Mouse (Mus musculus) forebrain, embryonic 15.5 days (tissue): Measurements from ENCODE around the gene Vps45. TPM values are rescaled to one million over a fixed set of nuclear protein-coding genes. Genes with fewer than 3 reads are reported as not detected.

ENCODE experiments used
- ATAC-seq: fragments of 200-750 bp; cut with Nextera tagmentation; replicated peaks from 2 replicates; pipeline ENCODE4 v1.8.0; 2017; ENCODE audit warnings: mild to moderate bottlenecking, moderate TSS enrichment, moderate library complexity
- H3K27ac ChIP-seq: fragments of 300-500 bp; sonication (generic); replicated peaks from 2 replicates; pipeline ENCODE4 v1.5.1; 2015; ENCODE audit warnings: mild to moderate bottlenecking, inconsistent platforms
- H3K27me3 ChIP-seq: fragments of 300-500 bp; sonication (generic); 2 replicates; pipeline ENCODE4 v1.6.1; 2015; ENCODE audit warnings: inconsistent platforms
- H3K36me3 ChIP-seq: fragments of 300-500 bp; sonication (generic); 2 replicates; pipeline ENCODE4 v1.6.1; 2015; ENCODE audit warnings: mild to moderate bottlenecking, inconsistent platforms
- H3K4me1 ChIP-seq: fragments of 300-500 bp; sonication (generic); 2 replicates; pipeline ENCODE4 v1.6.1; 2015; ENCODE audit warnings: inconsistent platforms
- H3K4me2 ChIP-seq: fragments of 300-500 bp; sonication (generic); replicated peaks from 2 replicates; pipeline ENCODE4 v1.6.1; 2015; ENCODE audit warnings: mild to moderate bottlenecking, inconsistent platforms
- H3K4me3 ChIP-seq: fragments of 300-500 bp; sonication (generic); 2 replicates; pipeline ENCODE4 v1.5.1; 2015; ENCODE audit warnings: mild to moderate bottlenecking, inconsistent platforms
- H3K9ac ChIP-seq: fragments of 300-500 bp; sonication (generic); replicated peaks from 2 replicates; pipeline ENCODE4 v1.6.1; 2015; ENCODE audit warnings: mild to moderate bottlenecking, inconsistent platforms
- H3K9me3 ChIP-seq: fragments of 300-500 bp; sonication (generic); 2 replicates; pipeline ENCODE4 v1.6.1; 2016; ENCODE audit warnings: inconsistent platforms
- WGBS: fragments of 180-500 bp; shearing (Covaris S2); methylation state at CpG from one replicate; pipeline ENCODE4 v1.1.7; 2015; ENCODE audit warnings: mixed read lengths; 5-methylcytosine and 5-hydroxymethylcytosine counted together
- polyA plus RNA-seq: library from polyadenylated mRNA; unstranded; fragments of >200 nt; fragmentation: Nextera tagmentation; extraction: Ambion mirVana; gene quantifications from 2 replicates; pipeline ENCODE4 v1.2.1, GENCODE M21; 2015

Vps45 gene
- polyA plus RNA-seq, 1 experiment from 2014 or later, result 65.6 TPM

DNA sequence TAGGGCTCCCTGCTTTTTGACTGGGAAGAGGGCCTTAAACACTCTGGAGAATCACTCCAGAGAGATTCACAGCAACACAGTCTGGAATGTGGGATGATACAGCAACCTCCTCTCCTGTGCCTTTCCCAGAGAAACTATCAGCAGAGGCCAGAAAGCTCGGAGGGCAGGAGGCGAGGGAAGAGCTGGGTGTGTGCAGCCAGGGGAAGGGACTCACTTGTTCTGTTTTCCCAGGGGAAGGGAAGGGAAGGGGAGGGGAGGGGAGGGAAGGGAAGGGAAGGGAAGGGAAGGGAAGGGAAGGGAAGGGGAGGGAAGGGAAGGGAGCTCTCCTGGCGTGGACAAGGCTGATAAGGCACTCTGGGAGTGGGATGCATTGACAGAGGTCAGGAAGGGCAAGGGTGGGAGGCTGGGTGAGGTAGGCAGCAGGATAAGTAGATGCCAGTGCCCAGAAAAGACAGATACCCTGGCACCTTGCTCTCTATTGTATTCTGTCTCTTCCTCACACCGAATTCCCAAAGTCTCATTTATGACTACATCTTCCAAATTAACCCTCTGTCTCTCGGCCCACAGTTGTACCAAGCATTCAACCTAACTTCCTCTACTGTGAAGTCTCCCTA, 65.2 kb downstream of the Vps45 start:
- no peaks in the 10 kb centered on the region for H3K27me3 ChIP-seq
- ATAC-seq, result no peak
- H3K4me1 ChIP-seq, result peaks cover 49% of the 10 kb centered on the region
- H3K9me3 ChIP-seq, result no peaks in the 10 kb centered on the region
- peak overlapping the region; percentile 82 for H3K4me3 ChIP-seq
- H3K36me3 ChIP-seq, result peaks cover 41% of the 10 kb centered on the region
- peak overlapping the region; percentile 98 for H3K27ac ChIP-seq
- H3K9ac ChIP-seq, result peak overlapping the region; percentile 97
- 29% methylated on average over 5 of the region's 5 CpGs for WGBS
- peak overlapping the region; percentile 79 for H3K4me2 ChIP-seq

DNA sequence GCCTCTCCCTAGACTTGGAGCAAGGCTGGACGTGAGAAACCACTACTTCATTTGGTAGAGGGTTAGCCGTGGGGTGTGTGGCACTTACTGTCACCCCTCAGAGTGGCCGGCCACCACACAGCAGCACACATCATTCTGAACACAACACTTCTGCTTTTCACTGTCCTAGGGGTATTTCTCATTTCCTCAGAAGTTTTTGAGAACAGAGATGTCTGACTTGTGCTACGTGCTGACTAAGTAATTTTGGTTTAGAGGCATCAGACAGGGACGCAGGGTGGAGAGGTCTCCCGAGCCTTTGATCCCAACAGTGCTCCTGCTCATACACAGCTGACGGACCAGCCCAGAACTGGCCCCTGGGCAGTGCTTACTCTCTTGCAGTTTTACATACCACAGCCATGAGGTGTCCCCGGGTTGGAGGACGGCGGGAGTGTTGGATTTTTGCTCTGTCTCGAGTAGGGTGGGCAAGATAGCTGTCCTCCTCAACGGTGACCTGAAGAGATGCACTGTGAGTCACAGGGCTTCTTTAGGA, 67.8 kb downstream of the Vps45 start:
- 89% methylated on average over 12 of the region's 12 CpGs for WGBS
- Histone ChIP-seq H3K27ac (no peak overlapping the region), H3K27me3 (no peaks in the 10 kb centered on the region), H3K36me3 (peaks cover 41% of the 10 kb centered on the region), H3K4me1 (peaks cover 47% of the 10 kb centered on the region), H3K9ac (no peak overlapping the region), H3K4me3 (no peak overlapping the region), H3K9me3 (no peaks in the 10 kb centered on the region), H3K4me2 (no peak overlapping the region)
- ATAC-seq, result no peak

DNA sequence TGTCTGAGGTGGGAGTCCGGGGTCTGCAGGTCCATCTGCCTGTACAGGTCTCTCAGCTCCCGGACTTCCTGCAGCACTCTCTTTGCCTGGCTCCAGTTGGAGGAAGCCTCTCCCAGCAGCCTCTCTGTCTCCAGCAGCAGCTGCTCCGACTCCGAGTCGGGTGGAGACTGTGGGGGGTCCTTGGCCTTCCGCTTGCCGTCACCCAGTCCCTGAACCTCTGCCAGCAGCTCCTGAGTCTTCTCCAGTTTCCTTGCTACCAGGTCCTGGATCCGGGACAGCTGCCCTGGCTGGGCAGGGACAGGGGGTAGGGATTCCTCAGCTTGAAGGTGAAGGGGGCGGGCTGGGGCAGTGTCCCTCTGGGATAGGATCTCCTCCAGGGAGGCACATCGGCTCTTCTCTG, 69.3 kb downstream of the Vps45 start:
- ATAC-seq, result no peak
- peaks cover 41% of the 10 kb centered on the region for H3K36me3 ChIP-seq
- no peak overlapping the region for H3K27ac ChIP-seq
- H3K9ac ChIP-seq, result no peak overlapping the region
- H3K9me3 ChIP-seq, result no peaks in the 10 kb centered on the region
- no peak overlapping the region for H3K4me2 ChIP-seq
- H3K4me3 ChIP-seq, result no peak overlapping the region
- H3K4me1 ChIP-seq, result peaks cover 52% of the 10 kb centered on the region
- 55% methylated on average over 10 of the region's 10 CpGs for WGBS
- no peaks in the 10 kb centered on the region for H3K27me3 ChIP-seq

DNA sequence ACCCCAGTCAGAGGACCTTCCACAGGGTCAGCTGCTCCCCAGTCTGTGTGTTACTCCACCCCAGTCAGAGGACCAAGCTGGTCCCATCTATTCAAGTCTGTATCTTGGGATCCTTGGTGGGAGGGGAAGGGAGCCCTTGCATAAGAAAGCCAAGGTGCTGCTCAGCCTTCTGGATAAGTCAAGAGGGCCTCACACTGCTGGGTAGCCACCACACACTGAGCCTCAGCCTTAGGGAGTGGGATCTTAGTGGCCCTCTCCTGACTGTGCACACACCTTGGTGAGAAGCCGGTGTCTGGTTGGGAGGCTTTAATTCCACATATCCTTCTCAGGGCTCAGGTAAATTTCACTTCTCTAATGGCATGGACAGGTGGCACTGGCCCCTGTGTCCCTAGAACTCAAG, 70.1 kb downstream of the Vps45 start:
- no peak for ATAC-seq
- H3K9me3 ChIP-seq, result no peaks in the 10 kb centered on the region
- H3K4me1 ChIP-seq, result peaks cover 44% of the 10 kb centered on the region
- H3K4me3 ChIP-seq, result no peak overlapping the region
- H3K36me3 ChIP-seq, result peaks cover 41% of the 10 kb centered on the region
- H3K27me3 ChIP-seq, result no peaks in the 10 kb centered on the region
- H3K4me2 ChIP-seq, result no peak overlapping the region
- WGBS, result 96% methylated on average over 1 of the region's 1 CpGs
- H3K9ac ChIP-seq, result no peak overlapping the region
- H3K27ac ChIP-seq, result no peak overlapping the region

DNA sequence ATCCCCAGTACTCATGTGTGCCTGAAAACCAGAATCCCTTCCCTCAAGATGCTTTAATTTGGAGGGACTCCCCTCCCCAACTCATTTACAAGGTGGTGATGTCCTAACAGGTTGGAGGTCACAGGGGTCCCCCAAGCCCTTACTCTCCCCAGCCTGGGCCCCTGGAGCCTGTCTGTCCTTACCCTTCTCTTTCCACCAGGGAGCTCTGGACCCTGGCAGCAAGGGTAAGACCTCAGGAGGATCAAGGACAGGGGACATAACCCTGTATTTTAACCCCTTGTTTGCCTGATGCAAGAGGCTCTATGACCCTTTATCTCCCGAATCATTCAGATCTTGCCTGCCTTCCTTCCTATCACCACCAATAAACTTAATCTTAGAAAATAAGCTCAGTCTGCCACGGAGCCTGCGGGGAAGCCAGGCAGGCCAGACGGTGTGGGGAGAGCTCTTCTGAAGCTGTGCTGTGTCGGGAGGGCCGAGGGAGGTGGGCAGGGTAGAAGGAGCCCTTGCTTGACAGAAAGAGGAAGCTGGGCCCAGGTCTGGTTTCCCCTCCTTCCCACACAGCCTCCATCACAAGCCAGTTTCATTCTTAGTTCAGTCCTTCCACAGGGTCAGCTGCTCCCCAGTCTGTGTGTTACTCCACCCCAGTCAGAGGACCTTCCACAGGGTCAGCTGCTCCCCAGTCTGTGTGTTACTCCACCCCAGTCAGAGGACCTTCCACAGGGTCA, 70.7 kb downstream of the Vps45 start:
- Histone ChIP-seq H3K9ac (no peak overlapping the region), H3K9me3 (no peaks in the 10 kb centered on the region), H3K27me3 (no peaks in the 10 kb centered on the region), H3K4me1 (peaks cover 39% of the 10 kb centered on the region), H3K4me2 (no peak overlapping the region), H3K4me3 (no peak overlapping the region), H3K36me3 (peaks cover 40% of the 10 kb centered on the region), H3K27ac (peak overlapping the region; percentile 93; the same call in 1 of the 2 replicates)
- 76% methylated on average over 6 of the region's 6 CpGs for WGBS
- no peak for ATAC-seq

DNA sequence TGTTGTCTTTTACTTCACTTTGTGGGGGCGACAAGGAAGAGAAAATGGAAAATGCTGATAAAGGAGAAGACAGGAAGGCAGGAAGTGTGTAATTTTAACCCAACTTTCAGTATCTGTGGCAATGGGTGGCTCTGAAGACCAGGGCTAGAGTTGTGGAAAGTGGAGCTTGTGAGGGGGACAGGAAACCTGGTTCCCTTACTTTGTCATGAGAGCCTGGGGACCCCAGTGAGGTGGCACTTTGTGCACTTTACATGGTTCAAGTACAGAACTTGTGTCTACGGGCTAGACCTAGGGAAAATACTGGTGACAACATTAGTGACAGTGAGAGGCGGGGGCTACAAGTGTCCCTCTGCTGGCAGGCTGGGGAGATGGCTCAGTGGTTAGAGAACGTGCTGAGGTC, 71.3 kb downstream of the Vps45 start:
- H3K36me3 ChIP-seq, result peaks cover 37% of the 10 kb centered on the region
- peaks cover 33% of the 10 kb centered on the region for H3K4me1 ChIP-seq
- no peak overlapping the region for H3K4me2 ChIP-seq
- H3K27me3 ChIP-seq, result no peaks in the 10 kb centered on the region
- H3K9ac ChIP-seq, result no peak overlapping the region
- 81% methylated on average over 4 of the region's 4 CpGs for WGBS
- H3K27ac ChIP-seq, result peak overlapping the region; percentile 93
- no peak for ATAC-seq
- H3K4me3 ChIP-seq, result no peak overlapping the region
- H3K9me3 ChIP-seq, result no peaks in the 10 kb centered on the region

DNA sequence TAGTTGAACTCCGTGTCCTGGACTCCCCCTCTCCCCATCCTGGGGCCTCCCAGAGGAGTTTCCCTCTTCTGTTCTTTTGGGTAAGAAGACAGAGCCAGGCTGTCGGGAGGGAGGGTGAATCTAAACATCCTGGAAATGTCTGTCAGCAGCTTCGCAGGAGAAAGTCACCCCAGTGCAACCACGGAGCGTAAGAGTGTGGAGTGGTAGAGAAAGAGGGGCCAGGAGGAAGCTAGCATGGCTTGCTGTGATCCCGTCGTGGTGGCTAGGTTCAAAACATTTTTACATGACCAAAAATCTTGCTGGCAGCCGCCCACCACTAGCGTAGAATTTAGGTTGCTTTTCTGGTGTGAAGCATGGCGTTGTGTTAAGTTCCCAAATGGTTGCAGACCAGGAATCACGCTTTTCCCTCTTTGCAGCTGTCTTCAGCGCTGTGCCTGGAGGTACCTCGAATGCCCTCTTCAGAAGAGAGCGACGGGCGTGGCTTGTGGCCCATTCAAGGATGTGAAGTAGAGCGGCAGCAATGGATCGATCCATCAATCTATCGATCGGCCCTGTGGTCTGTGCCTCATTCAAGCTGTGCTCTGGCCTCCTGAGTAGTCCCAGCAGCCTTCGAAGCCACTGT, 72.2 kb downstream of the Vps45 start:
- peaks cover 32% of the 10 kb centered on the region for H3K4me1 ChIP-seq
- WGBS, result 3% methylated on average over 21 of the region's 21 CpGs
- ATAC-seq, result peak; percentile 12; the same call in 1 of the 2 replicates
- peak overlapping the region; percentile 93 for H3K27ac ChIP-seq
- peak overlapping the region; percentile 34 for H3K4me2 ChIP-seq
- peak overlapping the region; percentile 12 for H3K4me3 ChIP-seq
- H3K27me3 ChIP-seq, result no peaks in the 10 kb centered on the region
- peak overlapping the region; percentile 27 for H3K9ac ChIP-seq
- peaks cover 30% of the 10 kb centered on the region for H3K36me3 ChIP-seq
- H3K9me3 ChIP-seq, result no peaks in the 10 kb centered on the region

DNA sequence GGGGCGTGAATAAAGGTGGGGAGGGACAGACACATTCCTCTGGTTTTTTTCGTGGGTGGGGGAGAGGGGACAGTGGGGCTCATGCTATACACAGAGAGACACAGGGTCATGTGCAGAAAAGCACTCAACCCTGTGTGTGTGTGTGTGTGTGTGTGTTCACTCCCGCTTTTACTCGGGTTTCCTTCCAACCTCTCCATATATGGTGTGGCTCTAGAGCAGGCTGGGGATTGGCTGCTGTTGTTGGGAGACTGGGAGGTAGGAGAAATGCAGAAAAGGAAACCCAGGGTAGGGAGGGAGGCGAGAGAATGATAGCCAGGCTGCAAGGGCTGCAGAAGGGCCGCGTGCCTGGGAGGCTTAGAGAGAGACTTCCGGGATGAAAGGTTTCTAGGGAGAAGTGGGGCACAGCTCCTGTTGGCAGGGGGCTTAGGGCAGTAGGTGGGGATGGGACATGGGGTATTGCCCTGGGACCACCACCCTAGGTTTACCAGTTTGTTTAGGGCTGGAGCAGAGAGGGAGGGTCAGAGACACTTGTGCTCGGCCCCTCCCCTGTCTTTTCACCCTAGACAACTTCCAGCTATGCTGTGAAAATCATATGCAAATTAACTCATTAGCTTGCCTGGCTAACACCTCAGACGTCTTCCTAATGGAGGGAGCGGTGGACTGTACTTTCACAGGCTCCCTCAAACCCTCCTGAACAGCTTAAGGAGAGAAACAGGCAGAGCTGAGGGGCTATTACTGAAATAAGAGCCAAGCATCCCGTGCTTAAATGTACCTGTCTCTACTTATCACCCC, 72.9 kb downstream of the Vps45 start:
- Histone ChIP-seq H3K4me3 (peak overlapping the region; percentile 12; the same call in 1 of the 2 replicates), H3K36me3 (peaks cover 23% of the 10 kb centered on the region), H3K9me3 (no peaks in the 10 kb centered on the region), H3K9ac (peak overlapping the region; percentile 27), H3K4me1 (peaks cover 32% of the 10 kb centered on the region), H3K4me2 (peak overlapping the region; percentile 34), H3K27me3 (no peaks in the 10 kb centered on the region), H3K27ac (peak overlapping the region; percentile 93)
- peak; percentile 95 for ATAC-seq
- whole genome bisulfite sequencing, result 2% methylated on average over 12 of the region's 12 CpGs

DNA sequence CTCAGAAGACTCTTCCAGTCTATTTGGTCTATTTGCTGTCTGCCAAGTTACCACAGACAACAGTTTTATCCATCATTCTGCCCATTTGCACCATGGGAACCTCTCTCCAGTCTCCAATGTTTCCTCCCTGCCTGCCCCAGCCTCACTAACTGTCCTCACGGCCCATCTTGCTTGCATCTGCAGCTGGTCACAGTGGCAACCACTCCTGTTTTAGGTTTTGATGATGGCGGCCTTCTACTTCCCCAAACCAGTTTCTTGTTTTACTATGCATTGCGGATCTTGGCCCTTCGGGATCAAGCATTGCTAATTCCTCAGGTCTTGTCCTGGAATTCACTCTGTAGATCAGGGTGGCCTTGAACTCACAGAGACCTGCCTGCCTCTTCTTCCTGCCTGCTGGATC, 76.1 kb downstream of the Vps45 start:
- no peak overlapping the region for H3K4me3 ChIP-seq
- no peaks in the 10 kb centered on the region for H3K9me3 ChIP-seq
- no peak for ATAC-seq
- H3K36me3 ChIP-seq, result no peaks in the 10 kb centered on the region; the same call in 1 of the 2 replicates
- no peak overlapping the region for H3K27ac ChIP-seq
- H3K4me2 ChIP-seq, result no peak overlapping the region
- H3K4me1 ChIP-seq, result peaks cover 32% of the 10 kb centered on the region
- H3K27me3 ChIP-seq, result no peaks in the 10 kb centered on the region
- WGBS, result 91% methylated on average over 4 of the region's 4 CpGs
- H3K9ac ChIP-seq, result no peak overlapping the region

DNA sequence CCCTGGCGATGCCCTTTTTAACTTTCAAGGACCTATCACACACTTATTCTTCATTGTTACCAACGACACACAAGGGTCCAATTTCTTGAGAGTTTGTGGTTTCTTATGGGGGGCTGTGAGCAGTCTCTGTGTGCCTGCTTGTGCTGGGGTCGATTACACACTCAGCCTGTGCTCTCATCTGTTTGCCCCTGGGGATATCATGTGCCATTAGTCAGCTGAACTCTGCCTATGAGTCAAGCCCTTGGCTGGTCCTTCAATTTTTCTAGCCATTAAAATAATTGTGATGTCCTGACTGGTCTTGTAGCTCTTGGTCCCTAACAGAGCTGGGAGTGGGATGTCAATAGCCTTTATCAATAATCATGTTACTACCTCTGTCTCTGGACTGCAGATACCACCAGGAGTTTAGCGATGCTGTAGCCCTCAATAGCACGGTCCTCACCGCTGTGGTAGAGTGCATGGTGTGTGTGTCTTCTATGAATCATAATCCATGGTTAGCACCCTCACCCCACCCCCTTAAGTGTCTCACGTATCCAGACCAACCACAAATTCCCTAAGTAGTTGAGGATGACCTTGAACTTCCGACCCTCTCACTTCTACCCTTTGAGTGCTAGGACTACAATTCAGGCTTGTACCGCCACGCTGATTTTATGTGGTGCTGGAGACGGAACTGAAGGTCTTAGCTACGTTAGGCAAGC, 77.8 kb downstream of the Vps45 start:
- H3K36me3 ChIP-seq, result no peaks in the 10 kb centered on the region
- WGBS, result 88% methylated on average over 12 of the region's 12 CpGs
- no peak overlapping the region for H3K27ac ChIP-seq
- no peaks in the 10 kb centered on the region for H3K9me3 ChIP-seq
- H3K9ac ChIP-seq, result no peak overlapping the region
- no peaks in the 10 kb centered on the region for H3K27me3 ChIP-seq
- no peak overlapping the region for H3K4me2 ChIP-seq
- ATAC-seq, result no peak
- peaks cover 15% of the 10 kb centered on the region for H3K4me1 ChIP-seq
- no peak overlapping the region for H3K4me3 ChIP-seq

DNA sequence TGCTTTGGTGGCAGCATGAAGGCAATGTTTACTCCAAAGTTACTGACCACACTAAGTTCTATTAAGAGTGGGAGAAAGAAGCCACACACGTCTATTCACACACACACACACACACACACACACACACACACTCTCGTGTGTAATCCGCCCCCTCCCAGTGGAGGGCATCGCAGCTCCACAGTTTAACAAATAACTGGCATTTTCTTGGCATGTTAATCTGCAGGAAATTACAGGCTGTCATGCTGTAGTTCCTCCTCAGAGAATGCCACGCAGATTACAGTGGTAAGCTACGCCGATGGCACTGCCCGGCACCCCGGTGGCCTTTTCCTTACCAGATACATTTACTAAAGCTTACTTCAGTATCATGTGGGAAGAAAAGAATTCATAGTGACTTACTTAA, 80.0 kb downstream of the Vps45 start:
- peak; percentile 37; the same call in 1 of the 2 replicates for ATAC-seq
- 33% methylated on average over 9 of the region's 9 CpGs for WGBS
- Histone ChIP-seq H3K4me1 (peaks cover 13% of the 10 kb centered on the region), H3K4me2 (no peak overlapping the region), H3K36me3 (no peaks in the 10 kb centered on the region), H3K9me3 (no peaks in the 10 kb centered on the region), H3K9ac (no peak overlapping the region), H3K27me3 (no peaks in the 10 kb centered on the region), H3K27ac (0 out of 2 replicates have a peak overlapping the region, but pooled peaks have one; percentile 39), H3K4me3 (no peak overlapping the region)
